Mouse (Mus musculus) kidney, adult 2 months (tissue): ENCODE measurements around the gene Duxbl2.
"Not testable (repeated sequence)": the region's sequence is repeated elsewhere in the genome, so short reads cannot be mapped to it uniquely, and the experiment has no call there.

Experiments
- CTCF ChIP-seq: fragments of 200-500 bp; conservative IDR thresholded peaks from 2 replicates; pipeline ENCODE4 v1.5.1; 2011; ENCODE audit warnings: low read depth, mild to moderate bottlenecking, control low read depth, low read length, moderate library complexity, mixed read lengths; ENCODE audit not compliant: insufficient read depth, insufficient read length
- POLR2A ChIP-seq: fragments of 200-500 bp; IDR thresholded peaks from one replicate; pipeline ENCODE4 v1.6.1; 2011; ENCODE audit warnings: low read depth, low read length, control low read depth

DNA sequence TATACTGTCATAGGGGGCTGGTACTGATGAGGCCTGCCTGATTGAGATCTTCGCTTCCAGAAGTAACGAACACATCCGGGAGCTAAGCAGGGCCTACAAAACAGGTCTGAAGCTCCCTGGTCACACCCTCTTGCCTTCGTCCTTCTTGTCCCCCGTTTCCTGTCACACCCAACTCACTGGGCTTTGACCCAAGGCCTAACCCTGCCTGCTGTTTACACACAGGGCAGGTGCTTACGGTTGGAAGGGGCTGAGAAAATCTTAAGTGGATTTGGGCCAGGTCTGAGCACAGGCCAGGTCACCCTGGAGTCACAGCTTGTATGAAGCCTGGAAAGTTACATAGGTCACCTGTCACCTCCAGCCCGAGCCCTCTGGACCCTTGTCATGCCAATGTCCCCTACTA, 37.9 kb downstream of the Duxbl2 start:
- TF ChIP-seq POLR2A, CTCF: not testable (repeated sequence)
